Mouse (Mus musculus) G1E (cell line): ENCODE results near the gene Phox2b.

ENCODE experiments used
- CTCF ChIP-seq: IDR thresholded peaks from 2 replicates; pipeline ENCODE4 v1.5.1; 2012; ENCODE audit warnings: low read depth, low read length, inconsistent platforms, mixed read lengths
- GATA1 ChIP-seq: IDR thresholded peaks from 2 replicates; pipeline ENCODE4 v1.6.1; 2012; ENCODE audit warnings: borderline replicate concordance, low read length, inconsistent platforms, mixed read lengths
- TAL1 ChIP-seq: conservative IDR thresholded peaks from 2 replicates; pipeline ENCODE4 v1.6.1; 2012; ENCODE audit warnings: low read depth, low read length, inconsistent platforms, mixed read lengths

GRCm38 (mm10) chr5:67048003-67048402, 51.1 kb downstream of the Phox2b start:
- TF ChIP-seq TAL1 (no peak), CTCF (no peak), GATA1 (no peak)
